Mouse (Mus musculus): ENCODE measurements at regions not wholly inside any gene's neighbourhood (a gene's known extent, or its start where the extent isn't known, plus 50 kb on each side); places are given as distances from the start of the nearest gene placed in this dataset.

- DNase-seq (ENCODE audit: low spot score) = no peak
These were observed 114.1 kb upstream of the Fn1 start for GRCm38 (mm10) chr1:71767076-71767475.

- DNase-seq (ENCODE audit: low spot score) = no peak
These were observed 112.0 kb upstream of the Fn1 start for GRCm38 (mm10) chr1:71764951-71765350.

GRCm38 (mm10) chr1:71763530-71763929, 110.5 kb upstream of the Fn1 start:
- DNase-seq (ENCODE audit: low spot score) = no peak

GRCm38 (mm10) chr1:71760342-71760741, 107.3 kb upstream of the Fn1 start:
- no peak for DNase-seq (ENCODE audit: low spot score)

GRCm38 (mm10) chr1:71757236-71757635, 104.2 kb upstream of the Fn1 start:
- no peak for DNase-seq (ENCODE audit: low spot score)

- no peak for DNase-seq (ENCODE audit: low spot score)
These were observed 103.2 kb upstream of the Fn1 start for GRCm38 (mm10) chr1:71756159-71756558.

- no peak for DNase-seq (ENCODE audit: low spot score)
These were observed 102.4 kb upstream of the Fn1 start for GRCm38 (mm10) chr1:71755435-71755834.

- no peak for DNase-seq (ENCODE audit: low spot score)
These were observed 99.4 kb upstream of the Fn1 start for GRCm38 (mm10) chr1:71752351-71752750.

GRCm38 (mm10) chr1:71751601-71752000, 98.6 kb upstream of the Fn1 start:
- DNase-seq (ENCODE audit: low spot score) = no peak

- DNase-seq (ENCODE audit: low spot score) = no peak
These were observed 82.6 kb upstream of the Fn1 start for GRCm38 (mm10) chr1:71735606-71736005.

- no peak for DNase-seq (ENCODE audit: low spot score)
These were observed 78.6 kb upstream of the Fn1 start for GRCm38 (mm10) chr1:71731623-71732022.

GRCm38 (mm10) chr1:71731011-71731410, 78.0 kb upstream of the Fn1 start:
- DNase-seq (ENCODE audit: low spot score) = no peak

GRCm38 (mm10) chr1:71728852-71729347, 75.9 kb upstream of the Fn1 start:
- DNase-seq (ENCODE audit: low spot score) = no peak

GRCm38 (mm10) chr1:71723816-71724215, 70.8 kb upstream of the Fn1 start:
- no peak for DNase-seq (ENCODE audit: low spot score)

- no peak for DNase-seq (ENCODE audit: low spot score)
These were observed 70.0 kb upstream of the Fn1 start for GRCm38 (mm10) chr1:71723039-71723397.

- DNase-seq (ENCODE audit: low spot score) = no peak
These were observed 69.4 kb upstream of the Fn1 start for GRCm38 (mm10) chr1:71722211-71723038.

Measured in urinary bladder, adult 2 months (tissue).